Mouse (Mus musculus): ENCODE results near the gene Armc3. TPM values are rescaled to one million over a fixed set of nuclear protein-coding genes. Genes with fewer than 3 reads are reported as not detected.
A peak's percentile ranks its signal among the peaks of the same experiment; 100 is the strongest.

The Armc3 gene
- total RNA-seq, 2 experiments from 2014 or later, result 0.48 to 0.56 TPM

DNA sequence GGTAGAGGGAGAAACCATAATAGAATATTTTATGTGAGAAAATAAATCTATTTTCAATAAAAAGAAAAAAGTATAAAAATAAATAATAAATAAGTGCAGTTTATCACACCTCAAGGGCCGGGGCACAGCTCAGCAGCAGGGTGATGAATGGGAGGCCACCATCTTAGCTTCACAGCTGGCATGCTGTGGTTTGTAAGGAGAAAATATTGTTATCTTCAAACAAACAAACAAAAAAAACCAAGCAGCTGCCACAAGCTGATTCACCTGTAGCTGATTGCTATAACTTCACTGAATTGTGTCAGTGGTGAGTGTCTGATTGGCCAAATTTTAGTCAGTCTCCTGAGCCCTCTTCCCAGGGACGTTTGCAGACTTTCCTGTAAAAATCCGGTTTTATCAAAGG lies 120.2 kb downstream of the Armc3 start:
- Histone ChIP-seq H3K4me3 (no peak overlapping the region), H3K27ac (no peak overlapping the region)
- TF ChIP-seq CTCF (IDR thresholded peaks at IDR 0.05), result no peak
- intact Hi-C loops (cut with DNase I), result no loop called here
- DNase-seq (ENCODE audit: extremely low spot score in 1 of 2, low spot score in 2 of 2), result no peak

DNA sequence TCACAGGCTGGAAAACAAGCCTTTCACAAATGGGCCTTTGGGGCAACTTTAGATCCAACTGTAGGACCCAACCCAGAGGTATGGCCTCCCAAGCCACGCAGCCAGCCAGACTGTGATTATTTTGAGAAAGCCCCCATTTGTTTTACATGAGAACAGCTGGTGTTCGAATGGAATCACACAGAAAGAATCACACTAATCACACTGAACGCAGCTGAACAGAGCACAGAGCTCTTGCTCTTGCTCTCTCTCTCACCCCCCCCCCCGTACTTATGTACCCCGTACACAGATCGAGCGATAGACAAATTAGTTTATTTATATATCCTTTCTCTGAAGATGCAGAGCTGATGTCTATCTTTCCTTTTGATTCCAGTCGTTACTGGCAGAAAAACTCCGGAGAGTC lies 123.3 kb downstream of the Armc3 start:
- H3K4me3 ChIP-seq, result no peak overlapping the region
- no peak for TF ChIP-seq CTCF (IDR thresholded peaks at IDR 0.05)
- intact Hi-C loops (cut with DNase I), result no loop called here
- no peak overlapping the region for H3K27ac ChIP-seq
- no peak for DNase-seq (ENCODE audit: extremely low spot score in 1 of 2, low spot score in 2 of 2)

DNA sequence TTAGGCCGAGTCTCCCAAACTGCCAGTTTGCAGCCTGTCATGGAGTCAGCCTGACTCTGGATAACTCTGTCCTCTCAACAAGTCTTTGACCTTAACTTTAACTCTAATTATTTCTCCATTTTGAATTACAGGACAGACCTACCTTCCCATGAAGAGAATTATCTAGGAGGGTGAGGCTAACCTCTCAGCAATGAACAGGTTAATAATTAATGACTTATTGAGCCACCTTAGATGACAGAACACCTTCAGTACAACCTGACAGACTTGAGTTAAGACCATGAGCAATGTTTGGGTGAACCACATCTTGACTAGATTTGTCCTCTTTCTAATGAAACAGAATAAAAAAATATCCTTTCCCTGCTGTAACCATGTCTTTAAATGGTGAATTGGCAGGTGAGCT lies 127.3 kb downstream of the Armc3 start:
- intact Hi-C loops (cut with DNase I), result no loop called here
- no peak for DNase-seq (ENCODE audit: extremely low spot score in 1 of 2, low spot score in 2 of 2)
- Histone ChIP-seq H3K4me3 (no peak overlapping the region), H3K27ac (no peak overlapping the region)
- no peak for TF ChIP-seq CTCF (IDR thresholded peaks at IDR 0.05)

DNA sequence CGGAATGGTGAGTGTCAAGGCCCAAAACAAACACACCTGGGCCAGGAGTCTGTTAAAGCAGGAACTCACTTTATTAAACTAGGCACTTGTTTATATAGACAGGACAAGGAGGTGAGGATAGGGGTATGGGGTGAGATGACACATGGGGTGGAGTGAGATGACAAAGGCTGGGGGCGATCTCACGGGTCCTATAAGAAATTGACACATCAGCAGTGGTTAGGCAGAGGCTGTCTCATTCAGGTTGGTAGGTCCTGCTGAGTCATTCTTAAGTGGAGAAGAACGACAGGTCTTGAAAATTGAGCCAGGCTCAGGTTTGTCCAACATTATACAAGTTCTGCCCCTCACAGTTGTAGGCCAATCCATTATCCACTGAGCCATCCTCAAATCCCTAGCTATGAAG lies 128.7 kb downstream of the Armc3 start:
- H3K4me3 ChIP-seq, result no peak overlapping the region
- intact Hi-C loops (cut with DNase I), result no loop called here
- no peak for DNase-seq (ENCODE audit: extremely low spot score in 1 of 2, low spot score in 2 of 2)
- no peak overlapping the region for H3K27ac ChIP-seq
- TF ChIP-seq CTCF (IDR thresholded peaks at IDR 0.05), result no peak

DNA sequence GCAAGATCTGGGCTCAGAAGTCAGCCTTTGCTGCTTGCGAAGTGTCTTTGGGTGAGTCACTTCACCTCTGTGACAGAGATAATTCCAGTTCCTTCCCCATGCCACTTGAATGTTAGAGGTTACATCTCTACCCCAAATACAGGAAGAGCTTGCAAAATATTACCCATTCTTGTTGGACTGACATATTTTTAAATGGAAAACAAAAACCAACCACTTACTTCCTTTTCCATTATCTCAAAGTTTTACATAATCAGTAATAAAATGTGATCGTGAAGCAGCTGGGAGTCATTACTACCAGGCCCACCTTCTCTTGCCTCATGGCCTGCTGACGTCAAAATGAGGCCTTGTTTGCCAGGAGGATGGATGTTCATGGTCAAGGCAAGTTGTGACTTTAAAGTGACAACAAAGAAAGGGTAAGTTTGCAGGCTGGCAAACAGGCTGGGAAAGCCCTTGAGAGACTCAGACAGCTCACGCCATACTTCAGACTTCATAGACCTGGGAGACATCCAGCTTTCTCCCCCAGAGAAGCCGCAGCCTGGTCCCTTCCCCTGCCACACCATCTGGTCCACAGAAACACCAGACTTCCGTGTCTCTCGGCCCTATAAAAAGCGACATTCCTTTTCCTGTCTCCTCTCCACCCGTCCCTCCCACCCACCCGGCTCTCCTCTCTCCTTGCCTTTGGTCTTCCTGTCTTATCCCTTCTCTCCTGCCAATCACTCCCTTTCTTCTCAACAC lies 145.0 kb downstream of the Armc3 start:
- no peak for TF ChIP-seq CTCF (IDR thresholded peaks at IDR 0.05)
- DNase-seq (ENCODE audit: extremely low spot score in 1 of 2, low spot score in 2 of 2), result peak; percentile 37 to 50
- Histone ChIP-seq H3K4me3 (no peak overlapping the region), H3K27ac (peak overlapping the region; percentile 86; the same call in 1 of the 2 replicates)
- intact Hi-C loops (cut with DNase I), result loop anchor here (2.0 to 10.0 kb wide), 8 partner anchors 67 to 1319 kb away; partner anchors contain the start of genes 4930426L09Rik, Bmi1 and Pip4k2a

DNA sequence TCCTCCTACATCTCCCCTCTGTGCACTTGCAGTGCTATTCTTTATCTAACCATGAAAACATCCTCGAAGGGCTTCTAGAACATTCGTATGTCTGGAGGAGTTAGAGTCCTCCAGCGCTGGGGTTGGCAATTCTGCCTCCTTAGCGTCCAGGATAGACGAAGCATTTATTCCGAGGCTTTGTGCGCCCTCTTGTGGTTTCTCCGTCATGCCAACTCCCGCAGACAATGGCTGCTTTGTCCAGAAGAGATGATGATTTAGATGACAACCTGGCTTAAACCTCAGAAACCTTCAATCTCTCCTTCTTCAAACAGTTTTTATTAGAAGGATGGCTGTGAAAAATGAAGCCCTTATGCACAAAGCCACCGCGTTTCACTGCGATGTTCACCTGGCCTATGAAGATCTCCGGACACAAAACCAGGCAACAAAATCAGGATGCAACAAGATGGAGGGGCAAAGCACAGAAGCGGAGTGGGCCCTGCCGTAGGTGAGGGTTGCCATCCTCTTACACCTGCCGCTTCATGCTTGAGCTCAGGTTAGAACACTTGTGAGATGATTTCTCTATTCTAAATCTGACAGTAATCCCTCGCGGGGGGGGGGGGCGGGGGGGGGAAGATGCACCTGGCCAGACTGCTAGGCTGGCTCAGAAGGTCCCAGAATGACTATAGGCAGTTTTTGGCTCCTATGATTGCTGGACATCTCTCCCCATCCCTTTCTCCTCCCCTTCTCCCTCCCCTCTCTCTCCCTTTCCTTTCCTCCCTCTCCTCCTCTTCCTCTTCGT lies 145.7 kb downstream of the Armc3 start:
- intact Hi-C loops (cut with DNase I), result loop anchor here (2.0 to 10.0 kb wide), 8 partner anchors 68 to 1320 kb away; partner anchors contain the start of genes 4930426L09Rik, Bmi1 and Pip4k2a
- Histone ChIP-seq H3K27ac (peak overlapping the region; percentile 86), H3K4me3 (peak overlapping the region; percentile 45)
- TF ChIP-seq CTCF (IDR thresholded peaks at IDR 0.05), result peak; percentile 86
- peak; percentile 87 to 90 for DNase-seq (ENCODE audit: extremely low spot score in 1 of 2, low spot score in 2 of 2)

DNA sequence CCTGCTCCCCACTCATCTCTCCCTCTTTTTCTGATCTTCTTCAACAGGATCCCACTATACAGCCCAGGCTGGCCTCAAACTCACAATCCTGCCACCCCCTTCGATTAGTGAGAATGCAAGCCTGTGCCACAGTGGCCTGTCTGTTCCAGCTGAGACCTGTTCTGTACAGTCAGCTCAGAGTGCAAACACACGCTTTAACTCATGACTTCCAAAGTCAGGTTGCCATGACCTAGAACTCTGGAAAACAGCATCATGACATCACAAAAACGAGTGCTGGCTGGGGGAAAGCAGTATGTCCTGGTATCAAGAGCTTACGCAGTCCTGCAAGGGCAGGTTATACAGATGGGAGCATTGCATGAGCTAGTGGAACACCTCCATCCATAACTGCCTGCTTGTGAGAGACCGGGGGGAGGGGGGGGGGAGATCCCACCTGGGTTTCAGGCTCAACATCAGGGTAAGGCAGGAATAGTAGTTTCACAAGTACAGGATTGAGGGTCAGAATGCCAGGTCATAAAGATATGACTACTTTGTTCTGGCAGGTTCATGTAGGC lies 146.4 kb downstream of the Armc3 start:
- DNase-seq (ENCODE audit: extremely low spot score in 1 of 2, low spot score in 2 of 2), result no peak
- Histone ChIP-seq H3K4me3 (peak overlapping the region; percentile 45), H3K27ac (peak overlapping the region; percentile 86; the same call in 1 of the 2 replicates)
- no peak for TF ChIP-seq CTCF (IDR thresholded peaks at IDR 0.05)
- intact Hi-C loops (cut with DNase I), result loop anchor here (2.0 to 10.0 kb wide), 6 partner anchors 69 to 1321 kb away; partner anchors contain the start of gene Bmi1

DNA sequence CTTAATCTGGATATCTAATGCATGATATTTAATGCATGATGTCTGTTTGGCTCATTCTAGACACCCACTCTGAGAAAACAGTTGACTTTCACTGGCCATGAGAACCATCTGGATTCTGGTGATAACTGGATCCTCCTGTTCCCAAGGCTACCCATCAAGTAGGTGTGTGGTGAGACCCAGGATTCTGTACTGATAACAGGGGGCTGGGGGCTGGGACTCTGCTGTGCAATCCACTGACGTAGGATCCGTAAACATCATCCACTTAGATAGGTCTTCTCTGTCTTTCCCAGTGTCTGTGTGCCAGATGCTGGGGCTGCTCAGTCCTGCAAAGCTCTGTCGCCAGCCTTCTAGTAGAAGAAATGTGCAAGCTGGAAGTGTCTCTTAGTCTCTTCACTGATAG lies 149.4 kb downstream of the Armc3 start:
- no peak for DNase-seq (ENCODE audit: extremely low spot score in 1 of 2, low spot score in 2 of 2)
- no peak for TF ChIP-seq CTCF (IDR thresholded peaks at IDR 0.05)
- intact Hi-C loops (cut with DNase I), result loop anchor here (10.0 kb wide), 3 partner anchors 964 to 1324 kb away; no protein-coding TSS in a partner anchor
- Histone ChIP-seq H3K4me3 (no peak overlapping the region), H3K27ac (no peak overlapping the region)

DNA sequence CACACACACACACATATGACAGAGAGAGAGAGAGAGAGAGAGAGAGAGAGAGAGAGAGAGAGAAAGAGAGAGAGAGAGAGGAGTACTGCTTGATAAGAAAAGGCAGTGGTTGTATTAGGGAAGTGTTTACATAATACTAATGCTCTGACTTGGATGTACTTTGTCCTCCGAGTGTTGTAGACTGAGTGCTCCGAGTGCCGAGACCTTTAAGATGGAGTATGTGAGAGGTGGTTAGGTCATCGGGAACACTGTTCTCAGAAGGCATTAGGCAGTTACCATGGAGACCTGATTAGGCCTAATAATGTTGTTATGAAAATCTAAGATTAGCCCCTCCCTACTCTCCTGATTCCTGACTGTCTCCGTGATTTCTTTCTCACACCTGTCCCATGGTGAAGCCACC lies 151.1 kb downstream of the Armc3 start:
- DNase-seq (ENCODE audit: extremely low spot score in 1 of 2, low spot score in 2 of 2), result no peak
- no peak overlapping the region for H3K27ac ChIP-seq
- no peak for TF ChIP-seq CTCF (IDR thresholded peaks at IDR 0.05)
- intact Hi-C loops (cut with DNase I), result no loop called here
- no peak overlapping the region for H3K4me3 ChIP-seq

DNA sequence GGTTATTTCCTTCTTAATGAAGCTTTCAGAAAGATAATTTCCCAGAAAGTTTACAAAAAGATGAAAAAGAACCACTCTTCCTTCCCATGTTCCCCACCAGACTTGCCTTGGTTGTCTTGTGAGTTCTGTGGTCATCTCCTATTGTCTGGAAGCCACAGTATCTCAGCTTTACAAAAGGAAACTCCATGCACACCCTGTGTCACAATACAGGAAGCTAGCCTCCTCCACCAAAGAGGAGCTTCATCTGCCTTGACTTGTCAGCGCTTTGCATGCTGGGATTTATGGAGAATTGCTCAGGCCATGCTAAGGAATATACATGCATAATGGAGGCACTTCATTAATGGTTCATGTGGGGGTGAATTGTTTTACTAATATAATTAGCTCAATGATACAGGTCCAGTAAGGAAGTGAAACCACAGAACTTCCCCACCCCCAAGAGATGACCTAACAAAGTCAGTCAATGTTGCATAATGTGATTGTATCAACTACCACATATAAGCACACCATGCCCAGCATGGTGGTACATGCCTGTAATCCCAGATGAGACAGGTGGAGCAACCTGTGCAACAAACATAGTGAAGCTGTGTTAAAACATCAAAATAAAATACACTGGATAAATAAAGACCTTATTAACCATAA lies 152.6 kb downstream of the Armc3 start:
- Histone ChIP-seq H3K27ac (no peak overlapping the region), H3K4me3 (no peak overlapping the region)
- intact Hi-C loops (cut with DNase I), result no loop called here
- no peak for TF ChIP-seq CTCF (IDR thresholded peaks at IDR 0.05)
- no peak for DNase-seq (ENCODE audit: extremely low spot score in 1 of 2, low spot score in 2 of 2)

DNA sequence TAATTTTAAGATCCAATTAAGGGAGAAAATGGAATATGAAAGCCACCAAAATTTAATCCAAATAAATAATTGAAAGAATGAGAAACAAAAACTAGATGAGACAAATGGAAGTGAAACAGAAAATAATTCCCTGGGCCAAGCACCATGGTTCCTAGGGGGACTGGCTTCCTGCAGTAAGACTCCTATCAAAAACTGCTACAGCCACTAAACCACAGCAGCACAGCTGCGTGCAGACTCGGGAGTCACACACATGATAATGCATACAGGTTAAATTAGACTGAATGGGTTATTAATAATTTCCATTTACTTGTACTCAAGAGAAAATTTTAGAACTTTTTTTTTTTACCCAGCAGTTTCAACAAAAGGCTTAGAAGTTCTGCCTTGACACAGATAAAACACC lies 154.1 kb downstream of the Armc3 start:
- no peak overlapping the region for H3K4me3 ChIP-seq
- intact Hi-C loops (cut with DNase I), result loop anchor here (1.0 kb wide), 1 partner anchor 11 kb away; no protein-coding TSS in a partner anchor
- DNase-seq (ENCODE audit: extremely low spot score in 1 of 2, low spot score in 2 of 2), result no peak
- no peak overlapping the region for H3K27ac ChIP-seq
- TF ChIP-seq CTCF (IDR thresholded peaks at IDR 0.05), result no peak

Other genes starting within 250 kb of the Armc3 start
- 10 to 100 TPM; 49.3 to 50.1 TPM for gene Pip4k2a, start 201.2 kb upstream of the Armc3 start, total RNA-seq (2021)
- gene 4930426L09Rik, start 201.0 kb upstream of the Armc3 start, total RNA-seq (2021), result 1 to 10 TPM in 1 of 2 experiments, under 1 TPM in 1; 0.63 to 1.1 TPM
- gene Msrb2, start 172.1 kb downstream of the Armc3 start, total RNA-seq (2021), result 10 to 100 TPM; 20.6 to 22.8 TPM
- gene Ptf1a, start 246.4 kb downstream of the Armc3 start, total RNA-seq (2021), result not detected

Data from left cerebral cortex, adult 2 months (tissue).